Mouse (Mus musculus) heart, embryonic 12.5 days (tissue): ENCODE results near the gene Afmid. TPM values are rescaled to one million over a fixed set of nuclear protein-coding genes. Genes with fewer than 3 reads are reported as not detected.
"Not testable (repeated sequence)": the region's sequence is repeated elsewhere in the genome, so short reads cannot be mapped to it uniquely, and the experiment has no call there.

Experiments used
- ATAC-seq: fragments of 200-750 bp; cut with Nextera tagmentation; 2 replicates; pipeline ENCODE4 v1.8.0; 2017; ENCODE audit warnings: moderate TSS enrichment, moderate library complexity; ENCODE audit not compliant: insufficient number of reproducible peaks, low FRiP score
- H3K27ac ChIP-seq: fragments of 300-500 bp; sonication (generic); 2 replicates; pipeline ENCODE4 v1.5.1; 2016; ENCODE audit warnings: mild to moderate bottlenecking, moderate library complexity; ENCODE audit not compliant: poor library complexity, severe bottlenecking
- H3K27me3 ChIP-seq: fragments of 300-500 bp; sonication (generic); replicated peaks from 2 replicates; pipeline ENCODE4 v1.6.1; 2016; ENCODE audit warnings: mild to moderate bottlenecking, moderate library complexity
- H3K36me3 ChIP-seq: fragments of 300-500 bp; sonication (generic); 2 replicates; pipeline ENCODE4 v1.6.1; 2016; ENCODE audit warnings: mild to moderate bottlenecking, moderate library complexity
- H3K4me1 ChIP-seq: fragments of 300-500 bp; sonication (generic); replicated peaks from 2 replicates; pipeline ENCODE4 v1.6.1; 2016; ENCODE audit warnings: mild to moderate bottlenecking
- H3K4me2 ChIP-seq: fragments of 300-500 bp; sonication (generic); 2 replicates; pipeline ENCODE4 v1.6.1; 2016; ENCODE audit warnings: mild to moderate bottlenecking, moderate library complexity
- H3K4me3 ChIP-seq: fragments of 300-500 bp; sonication (generic); 2 replicates; pipeline ENCODE4 v1.5.1; 2016; ENCODE audit warnings: mild to moderate bottlenecking
- H3K9ac ChIP-seq: fragments of 300-500 bp; sonication (generic); 2 replicates; pipeline ENCODE4 v1.6.1; 2016; ENCODE audit warnings: mild to moderate bottlenecking, moderate library complexity
- H3K9me3 ChIP-seq: fragments of 300-500 bp; sonication (generic); replicated peaks from 2 replicates; pipeline ENCODE4 v1.6.1; 2016; ENCODE audit warnings: mild to moderate bottlenecking, moderate library complexity
- WGBS: fragments of 180-500 bp; shearing (Covaris S2); methylation state at CpG from one replicate; pipeline ENCODE4 v1.1.7; 2016; 5-methylcytosine and 5-hydroxymethylcytosine counted together
- polyA plus RNA-seq: library from polyadenylated mRNA; unstranded; fragments of >200 nt; fragmentation: Nextera tagmentation; extraction: Ambion mirVana; gene quantifications from 2 replicates; pipeline ENCODE4 v1.2.1, GENCODE M21; 2016

Afmid gene
- polyA plus RNA-seq, 1 experiment from 2014 or later = 13.5 TPM

DNA sequence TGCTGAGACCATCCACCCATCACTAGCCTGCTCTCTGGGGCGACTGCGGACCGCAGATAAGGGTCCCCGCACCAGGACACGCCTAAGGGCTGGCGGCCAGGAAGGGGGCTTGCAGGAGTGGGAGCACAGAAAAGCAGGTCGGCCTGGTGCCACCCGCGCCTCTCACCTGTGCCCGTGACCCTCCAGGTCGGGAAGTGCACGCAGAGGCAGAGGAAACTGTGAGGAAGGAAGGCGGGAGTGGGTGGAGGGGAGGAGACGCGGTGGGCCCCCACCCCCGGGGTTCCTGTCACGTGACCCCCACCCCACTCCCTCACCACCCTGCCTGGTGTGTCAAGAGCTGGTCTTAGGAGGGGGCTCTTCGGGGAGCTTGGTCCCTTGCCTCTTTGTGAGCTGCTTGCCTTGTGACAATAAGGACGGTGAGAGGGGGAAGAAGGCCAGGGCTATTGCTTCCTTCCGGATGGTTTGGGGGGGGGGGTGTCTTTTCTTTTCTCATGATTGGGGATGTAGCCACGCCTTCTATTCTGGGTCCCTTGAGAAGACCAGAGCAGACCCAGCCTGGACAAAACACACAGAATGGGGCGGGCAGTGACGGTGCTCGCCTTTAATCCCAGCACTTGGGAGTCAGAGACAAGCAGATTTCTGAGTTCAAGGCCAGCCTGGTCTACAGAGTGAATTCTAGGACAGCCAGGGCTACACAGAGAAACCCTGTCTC, 43.6 kb upstream of the Afmid start, which contains the start of the genes Tmc8 and Tmc6:
Tmc8 (plus strand) TSS at position 84 of the 712 bp plus-strand sequence.
Tmc6 (minus strand) TSS at position 206 of the 712 bp plus-strand sequence.
- Histone ChIP-seq H3K4me2 (peak within 1 kb of the TSS; percentile 99), H3K4me1 (peaks cover 49% of the 10 kb centered on the region), H3K9me3 (no peaks in the 10 kb centered on the region), H3K36me3 (peaks cover 10% of the 10 kb centered on the region), H3K4me3 (peak within 1 kb of the TSS; percentile 69), H3K27me3 (peaks cover 8% of the 10 kb centered on the region; the same call in 1 of the 2 replicates), H3K27ac (peak within 1 kb of the TSS; percentile 94), H3K9ac (peak within 1 kb of the TSS; percentile 81)
- 25% methylated on average over 24 of the region's 24 CpGs for WGBS
- ATAC-seq = peak; percentile 46

DNA sequence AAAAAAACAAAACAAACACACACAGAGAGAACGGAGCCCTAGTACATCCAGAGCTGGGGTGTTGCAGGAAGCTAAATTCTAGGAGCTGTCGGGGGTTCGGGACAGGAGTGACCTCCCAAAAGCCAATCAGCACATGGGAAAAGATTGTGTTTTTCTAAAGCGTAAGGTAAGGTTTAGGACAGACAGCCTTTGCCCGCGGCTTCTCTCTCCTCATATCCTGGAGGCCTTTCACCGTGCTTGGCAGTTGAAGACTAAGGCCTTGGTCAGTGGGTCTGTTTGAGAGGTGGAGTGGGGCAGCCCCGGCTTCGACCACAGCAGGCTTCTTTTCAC, 43.1 kb upstream of the Afmid start:
- Histone ChIP-seq H3K9ac (peak overlapping the region; percentile 69), H3K4me2 (peak overlapping the region; percentile 99), H3K4me3 (peak overlapping the region; percentile 69), H3K9me3 (no peaks in the 10 kb centered on the region), H3K36me3 (peaks cover 5% of the 10 kb centered on the region), H3K27me3 (peaks cover 8% of the 10 kb centered on the region; the same call in 1 of the 2 replicates), H3K4me1 (peaks cover 49% of the 10 kb centered on the region), H3K27ac (peak overlapping the region; percentile 94)
- no peak for ATAC-seq
- 46% methylated on average over 9 of the region's 9 CpGs for WGBS

DNA sequence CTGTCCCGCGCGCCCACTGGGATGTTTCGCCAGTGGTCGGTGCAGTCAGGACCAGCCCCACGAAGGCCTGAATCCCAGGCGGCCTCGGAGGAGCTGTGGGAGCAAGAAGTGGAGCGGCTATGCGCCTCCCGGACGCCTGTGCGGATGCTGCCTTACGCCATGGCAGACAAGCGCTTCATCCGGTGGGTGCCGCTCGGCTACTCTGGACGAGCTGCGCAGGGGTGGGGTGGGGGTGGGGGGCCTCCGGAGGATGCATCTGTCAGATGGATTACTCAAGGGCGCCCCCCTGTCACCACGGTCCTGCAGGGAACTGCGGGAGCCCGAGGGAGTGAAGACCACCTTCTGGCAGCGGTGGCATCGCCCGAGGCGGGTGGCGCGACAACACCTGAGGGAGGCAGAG, 42.6 kb upstream of the Afmid start:
- 0 out of 2 replicates have a peak, but pooled peaks have one; percentile 16 for ATAC-seq

DNA sequence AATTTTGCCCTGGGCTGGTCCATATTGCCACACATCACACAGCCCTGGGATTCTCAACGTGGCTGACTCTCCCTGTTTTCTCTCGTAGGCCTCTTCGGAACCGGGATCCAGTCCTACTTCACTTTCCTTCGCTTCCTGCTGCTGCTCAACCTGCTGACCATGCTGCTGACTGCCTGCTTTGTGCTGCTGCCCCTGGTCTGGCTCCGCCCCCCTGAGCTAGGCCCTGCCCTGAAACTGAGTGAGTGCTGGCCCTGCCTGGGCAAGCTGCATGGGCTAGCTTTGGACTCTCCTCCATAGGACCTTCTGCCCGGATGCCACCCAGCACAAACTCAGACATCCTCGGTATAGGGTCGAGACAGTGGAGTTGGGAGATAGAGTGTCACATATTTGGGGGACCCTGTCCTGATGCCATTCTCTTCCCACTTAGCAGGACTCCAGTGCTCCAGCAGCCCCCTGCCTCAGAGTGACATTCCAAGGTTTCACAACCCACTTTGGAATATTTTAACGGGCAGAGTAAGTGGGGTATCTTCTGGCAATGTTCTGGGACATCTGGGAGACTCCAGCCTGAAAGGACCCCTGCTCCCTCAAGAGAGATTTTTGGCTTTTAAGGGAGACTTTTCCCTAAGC, 41.9 kb upstream of the Afmid start:
- 0 out of 2 replicates have a peak, but pooled peaks have one; percentile 24 for ATAC-seq
- Histone ChIP-seq H3K4me3 (peak overlapping the region; percentile 69), H3K27me3 (peaks cover 8% of the 10 kb centered on the region; the same call in 1 of the 2 replicates), H3K9ac (peak overlapping the region; percentile 69), H3K4me1 (peaks cover 41% of the 10 kb centered on the region), H3K27ac (no peak overlapping the region), H3K4me2 (peak overlapping the region; percentile 99), H3K9me3 (no peaks in the 10 kb centered on the region), H3K36me3 (no peaks in the 10 kb centered on the region)
- 35% methylated on average over 10 of the region's 10 CpGs for WGBS

More for the DNA sequence above, 42.6 kb upstream of the Afmid start:
- Histone ChIP-seq H3K27ac (peak overlapping the region; percentile 94), H3K4me2 (peak overlapping the region; percentile 99), H3K4me3 (peak overlapping the region; percentile 69), H3K9me3 (no peaks in the 10 kb centered on the region), H3K4me1 (peaks cover 48% of the 10 kb centered on the region), H3K27me3 (peaks cover 8% of the 10 kb centered on the region; the same call in 1 of the 2 replicates), H3K9ac (peak overlapping the region; percentile 69), H3K36me3 (peaks cover under 1% of the 10 kb centered on the region; the same call in 1 of the 2 replicates)
- WGBS = 2% methylated on average over 31 of the region's 31 CpGs

DNA sequence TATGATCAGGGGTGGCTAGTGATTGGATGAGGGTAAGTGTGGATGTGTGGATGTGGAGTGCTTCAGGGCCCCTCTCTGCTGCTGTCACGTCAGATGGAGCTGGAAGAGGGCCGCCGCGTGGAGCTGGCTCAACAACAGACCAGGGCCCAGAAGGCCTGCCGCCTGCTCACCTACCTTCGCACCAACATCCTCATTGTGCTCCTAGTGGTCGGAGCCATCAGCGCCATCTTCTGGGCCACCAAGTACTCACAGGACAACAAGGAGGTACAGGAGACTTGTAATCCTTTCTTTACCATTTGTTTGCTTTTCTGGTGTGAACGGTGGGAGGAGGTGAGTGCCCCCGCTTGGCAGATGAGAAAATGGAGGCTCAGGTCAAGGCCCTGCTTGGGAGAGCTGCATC, 39.4 kb upstream of the Afmid start:
- Histone ChIP-seq H3K27ac (no peak overlapping the region), H3K4me1 (peaks cover 35% of the 10 kb centered on the region), H3K9me3 (no peaks in the 10 kb centered on the region), H3K4me3 (no peak overlapping the region), H3K27me3 (peaks cover 11% of the 10 kb centered on the region), H3K4me2 (no peak overlapping the region), H3K36me3 (no peaks in the 10 kb centered on the region), H3K9ac (no peak overlapping the region)
- WGBS = 14% methylated on average over 10 of the region's 10 CpGs
- ATAC-seq = no peak

DNA sequence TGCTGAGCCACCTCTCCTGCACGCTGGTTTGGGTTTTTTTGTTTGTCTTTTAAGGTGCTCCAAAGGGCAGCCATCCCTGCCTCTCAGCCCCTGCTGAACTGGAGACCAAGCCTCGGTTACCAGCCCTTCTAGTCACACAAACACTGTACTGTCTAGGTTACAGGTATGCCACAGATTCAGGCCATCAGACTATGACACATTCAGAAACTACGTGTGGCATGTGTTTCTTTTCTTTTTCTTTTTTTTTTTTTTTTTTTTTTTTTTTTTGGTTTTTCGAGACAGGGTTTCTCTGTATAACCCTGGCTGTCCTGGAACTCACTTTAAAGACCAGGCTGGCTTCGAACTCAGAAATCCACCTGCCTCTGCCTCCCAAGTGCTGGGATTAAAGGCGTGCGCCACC, 37.2 kb upstream of the Afmid start:
- H3K27ac ChIP-seq, ATAC-seq, H3K4me3 ChIP-seq, H3K9ac ChIP-seq, H3K36me3 ChIP-seq, H3K4me2 ChIP-seq, H3K9me3 ChIP-seq: not testable (repeated sequence)
- 80% methylated on average over 7 of the region's 7 CpGs for WGBS
- Histone ChIP-seq H3K27me3 (peaks cover 12% of the 10 kb centered on the region), H3K4me1 (peaks cover 25% of the 10 kb centered on the region)

DNA sequence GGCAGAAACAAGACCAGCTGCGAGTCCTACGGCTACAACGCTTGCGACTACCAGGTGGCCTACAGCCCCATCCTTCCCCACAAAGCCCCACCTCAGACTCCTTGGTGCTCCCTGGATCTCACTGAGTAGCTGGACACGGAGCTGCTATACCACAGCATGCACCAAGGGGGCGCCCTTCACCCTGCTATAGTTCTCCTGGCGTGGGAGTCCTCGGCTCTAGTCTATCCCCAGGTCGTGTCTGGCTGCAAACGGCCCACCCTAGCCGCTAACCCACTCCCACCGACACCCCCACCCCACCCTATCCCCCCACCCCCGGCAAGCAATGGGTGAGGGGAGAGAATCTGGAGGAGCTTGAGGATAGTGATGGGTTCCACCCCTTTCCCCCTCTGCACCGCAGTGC, 35.4 kb upstream of the Afmid start:
- H3K4me3 ChIP-seq = peak overlapping the region; percentile 23
- no peaks in the 10 kb centered on the region for H3K9me3 ChIP-seq
- peaks cover 10% of the 10 kb centered on the region for H3K27me3 ChIP-seq
- no peaks in the 10 kb centered on the region for H3K36me3 ChIP-seq
- WGBS = 5% methylated on average over 14 of the region's 14 CpGs
- H3K4me1 ChIP-seq = peaks cover 23% of the 10 kb centered on the region
- H3K9ac ChIP-seq = 0 out of 2 replicates have a peak overlapping the region, but pooled peaks have one; percentile 21
- peak; percentile 64; the same call in 1 of the 2 replicates for ATAC-seq
- H3K4me2 ChIP-seq = peak overlapping the region; percentile 59
- H3K27ac ChIP-seq = no peak overlapping the region

DNA sequence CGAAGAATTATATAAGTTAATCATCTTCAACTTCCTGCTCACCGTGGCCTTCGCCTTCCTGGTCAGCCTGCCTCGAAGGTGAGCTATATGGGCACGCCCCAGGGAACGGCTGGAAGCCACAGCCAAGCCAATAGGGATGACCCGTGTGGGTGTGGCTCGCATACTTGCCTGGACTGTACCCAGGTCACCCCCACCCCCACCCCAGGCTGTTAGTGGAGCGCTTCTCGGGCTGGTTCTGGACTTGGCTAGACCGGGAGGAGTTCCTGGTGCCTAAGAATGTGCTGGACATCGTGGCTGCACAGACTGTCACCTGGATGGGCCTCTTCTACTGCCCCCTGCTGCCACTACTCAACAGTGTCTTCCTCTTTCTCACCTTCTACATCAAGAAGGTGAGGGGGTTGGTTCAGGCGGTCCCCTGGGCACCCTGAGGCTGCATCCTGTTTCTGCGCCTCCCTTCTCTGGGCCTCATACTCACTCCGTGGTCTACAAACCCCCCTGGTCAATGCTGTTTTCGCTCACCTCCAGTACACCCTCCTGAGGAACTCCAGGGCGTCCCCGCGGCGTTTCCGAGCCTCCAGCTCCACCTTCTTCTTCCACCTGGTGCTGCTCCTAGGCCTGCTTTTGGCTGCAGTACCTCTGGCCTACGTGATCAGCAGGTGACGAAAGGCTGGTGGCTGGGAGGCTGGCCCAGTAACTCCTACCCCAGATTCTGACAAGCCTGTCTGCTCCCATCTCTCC, 34.9 kb upstream of the Afmid start:
- Histone ChIP-seq H3K4me3 (peak overlapping the region; percentile 23), H3K27me3 (peaks cover 10% of the 10 kb centered on the region), H3K9me3 (no peaks in the 10 kb centered on the region), H3K4me2 (peak overlapping the region; percentile 59), H3K4me1 (peaks cover 23% of the 10 kb centered on the region), H3K36me3 (no peaks in the 10 kb centered on the region), H3K27ac (no peak overlapping the region), H3K9ac (0 out of 2 replicates have a peak overlapping the region, but pooled peaks have one; percentile 21)
- ATAC-seq = peak; percentile 80
- WGBS = 27% methylated on average over 23 of the region's 23 CpGs

DNA sequence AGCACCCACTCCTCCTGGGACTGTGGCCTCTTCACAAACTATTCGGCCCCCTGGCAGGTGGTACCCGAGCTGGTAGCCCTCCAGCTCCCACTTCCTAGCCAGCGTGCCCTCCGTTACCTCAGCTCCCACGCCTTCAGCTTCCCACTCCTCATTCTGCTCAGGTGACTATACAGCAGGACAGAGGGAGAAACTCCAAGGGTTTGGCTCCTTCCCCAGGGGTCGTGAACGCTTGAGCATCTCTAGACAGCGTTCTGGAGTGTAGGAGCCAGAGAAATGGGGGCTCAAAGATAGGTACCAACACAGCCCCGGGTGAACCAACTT, 34.3 kb upstream of the Afmid start:
- Histone ChIP-seq H3K4me1 (peaks cover 23% of the 10 kb centered on the region), H3K4me3 (no peak overlapping the region), H3K4me2 (no peak overlapping the region), H3K27ac (no peak overlapping the region), H3K9ac (no peak overlapping the region), H3K36me3 (no peaks in the 10 kb centered on the region), H3K27me3 (peaks cover 14% of the 10 kb centered on the region), H3K9me3 (no peaks in the 10 kb centered on the region)
- WGBS = 80% methylated on average over 9 of the region's 9 CpGs
- no peak for ATAC-seq

DNA sequence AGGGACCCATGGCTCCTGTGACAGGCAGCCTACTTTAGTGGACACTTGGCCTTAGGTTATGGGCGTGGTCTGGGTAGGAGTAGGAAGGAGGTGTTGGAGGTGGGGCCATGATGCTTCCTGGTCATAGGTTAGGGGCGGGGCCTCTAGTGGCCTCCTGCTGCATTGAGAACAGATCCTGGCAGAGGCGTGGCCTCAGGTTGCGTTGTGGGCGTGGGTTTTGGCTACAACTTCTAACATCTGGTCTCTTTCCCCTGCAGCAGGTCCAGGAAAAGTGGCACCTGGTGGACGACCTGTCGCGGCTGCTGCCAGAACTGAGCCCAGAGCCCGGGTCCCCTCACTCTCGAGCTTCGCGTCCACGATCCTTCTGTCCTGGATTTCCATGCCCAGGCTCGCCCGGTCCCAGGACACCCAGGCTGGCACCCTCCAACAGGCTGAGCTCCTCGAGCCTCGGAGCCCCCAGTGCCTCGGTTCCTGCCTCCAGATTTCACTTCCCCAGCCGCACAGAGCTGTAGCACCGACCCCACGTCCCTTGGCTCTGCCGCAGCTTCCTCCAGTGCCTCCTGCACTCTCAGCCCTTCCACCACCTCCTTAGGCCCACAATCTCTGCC, 33.3 kb upstream of the Afmid start:
- peak overlapping the region; percentile 73 for H3K4me2 ChIP-seq
- peak overlapping the region; percentile 36 for H3K4me3 ChIP-seq
- peak; percentile 84 for ATAC-seq
- H3K9me3 ChIP-seq = no peaks in the 10 kb centered on the region
- peaks cover 24% of the 10 kb centered on the region for H3K4me1 ChIP-seq
- WGBS = 10% methylated on average over 22 of the region's 22 CpGs
- H3K9ac ChIP-seq = peak overlapping the region; percentile 65
- no peak overlapping the region for H3K27ac ChIP-seq
- H3K36me3 ChIP-seq = no peaks in the 10 kb centered on the region
- peaks cover 16% of the 10 kb centered on the region for H3K27me3 ChIP-seq
